Mouse (Mus musculus) G1E-ER4 (cell line): ENCODE measurements around the gene Zw10. TPM values are rescaled to one million over a fixed set of nuclear protein-coding genes. Genes with fewer than 3 reads are reported as not detected.

Source experiments
- GATA1 ChIP-seq: IDR thresholded peaks from one replicate; pipeline ENCODE4 v1.8.0; 2012; ENCODE audit warnings: low read length, inconsistent platforms
- polyA plus RNA-seq: library from polyadenylated mRNA; stranded (reverse); fragments of >175 nt; gene quantifications from 2 replicates; pipeline ENCODE4 v1.2.3, GENCODE M21; 2012

Gene Zw10
- polyA plus RNA-seq, 1 experiment = 8.3 TPM

- TF ChIP-seq GATA1 = no peak
These were observed 62.9 kb downstream of the Zw10 start for GRCm38 (mm10) chr9:49118271-49118825.

DNA sequence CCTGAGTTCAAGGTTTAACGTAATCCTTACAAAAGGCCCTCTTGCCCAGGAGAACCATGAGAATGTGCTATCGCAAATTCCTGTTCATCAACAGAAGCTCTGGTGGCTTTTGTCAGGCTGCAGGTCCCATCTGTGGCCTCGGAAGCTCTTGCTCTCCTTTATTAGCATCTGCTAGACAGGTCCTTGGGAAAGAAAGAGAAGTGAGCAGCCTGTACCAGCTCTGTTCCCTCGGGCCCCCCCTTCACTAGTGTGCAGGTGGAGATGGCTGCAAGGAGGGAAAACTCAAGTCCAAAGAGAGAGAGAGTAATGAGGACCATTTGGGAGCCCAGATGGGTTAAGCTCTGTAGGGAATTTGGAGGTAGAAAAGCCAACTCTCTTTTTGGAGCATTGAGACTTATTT is 64.3 kb downstream of the Zw10 start:
- TF ChIP-seq GATA1 = no peak

- TF ChIP-seq GATA1 = no peak
These were observed 70.3 kb downstream of the Zw10 start for GRCm38 (mm10) chr9:49125706-49126105.

Other genes starting within 250 kb of the Zw10 start
- gene Zbtb16, start 219.4 kb upstream of the Zw10 start, polyA plus RNA-seq = 6.4 and 6.5 TPM in 2 replicates
- gene Htr3a, start 144.5 kb upstream of the Zw10 start, polyA plus RNA-seq = not detected in 2 replicates
- not detected in 2 replicates for gene Htr3b, start 90.6 kb upstream of the Zw10 start, polyA plus RNA-seq
- 10.5 and 14.8 TPM in 2 replicates for gene Usp28, start 70.2 kb upstream of the Zw10 start, polyA plus RNA-seq
- gene Tmprss5, start 25.6 kb downstream of the Zw10 start, polyA plus RNA-seq = not detected in 2 replicates
- not detected in 2 replicates for gene Gm4894, start 194.9 kb downstream of the Zw10 start, polyA plus RNA-seq